Mouse (Mus musculus): ENCODE measurements at regions not wholly inside any gene's neighbourhood (a gene's known extent, or its start where the extent isn't known, plus 50 kb on each side); places are given as distances from the start of the nearest gene placed in this dataset.

DNA sequence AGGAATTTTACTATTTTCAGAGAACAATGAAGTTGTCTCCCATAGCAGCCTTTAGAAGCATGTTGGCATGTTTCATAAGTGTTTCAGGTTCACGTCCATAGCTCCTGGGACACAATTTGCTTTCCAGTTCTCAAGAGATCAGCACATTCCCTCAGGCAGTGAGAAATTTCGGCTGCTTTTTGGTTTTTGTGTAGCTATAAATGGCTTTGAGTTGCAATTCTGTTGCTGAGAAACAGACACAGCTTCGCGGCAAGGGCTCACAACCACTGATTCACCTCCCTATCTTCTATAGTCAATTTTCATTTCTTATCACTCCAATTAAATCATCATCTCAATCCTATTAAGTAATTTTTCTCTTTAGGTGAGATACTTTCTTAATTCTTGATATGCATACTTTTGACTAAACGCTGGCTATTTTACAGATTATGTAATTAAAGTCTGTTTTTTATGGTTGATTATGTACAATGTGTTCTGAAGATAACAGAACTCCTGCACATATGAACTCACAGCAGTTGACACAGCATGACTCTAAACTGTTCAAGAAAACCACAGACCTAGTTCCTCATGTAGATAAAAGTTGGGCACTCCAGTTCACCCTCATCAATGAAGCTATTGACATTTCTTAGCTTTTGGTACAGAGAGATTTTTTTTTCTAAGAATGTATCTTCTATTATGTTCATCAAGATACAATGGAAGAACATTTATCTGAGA, 694.1 kb upstream of the Gm21833 start:
- in situ Hi-C loops (cut with MboI, MseI): no loop called here

DNA sequence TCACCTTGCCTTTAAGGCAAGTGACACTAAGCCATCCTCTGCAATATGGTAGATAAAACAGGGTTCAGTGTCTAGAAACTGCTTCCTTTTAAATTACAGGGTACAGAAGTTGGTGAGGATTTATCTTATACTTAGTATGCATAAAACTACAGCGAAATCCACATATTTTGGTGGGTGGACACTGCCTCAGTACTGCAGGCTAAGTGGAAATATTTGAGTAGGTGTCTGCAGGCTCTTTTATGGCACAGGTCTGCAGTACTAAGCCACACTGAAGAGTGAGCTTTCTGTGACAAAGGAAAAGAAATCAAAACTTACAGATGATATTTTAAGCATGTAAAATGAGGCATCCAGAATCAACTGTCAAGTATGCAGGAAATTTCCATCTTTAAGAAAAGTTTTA, 692.9 kb upstream of the Gm21833 start:
- in situ Hi-C loops (cut with MboI, MseI): no loop called here

DNA sequence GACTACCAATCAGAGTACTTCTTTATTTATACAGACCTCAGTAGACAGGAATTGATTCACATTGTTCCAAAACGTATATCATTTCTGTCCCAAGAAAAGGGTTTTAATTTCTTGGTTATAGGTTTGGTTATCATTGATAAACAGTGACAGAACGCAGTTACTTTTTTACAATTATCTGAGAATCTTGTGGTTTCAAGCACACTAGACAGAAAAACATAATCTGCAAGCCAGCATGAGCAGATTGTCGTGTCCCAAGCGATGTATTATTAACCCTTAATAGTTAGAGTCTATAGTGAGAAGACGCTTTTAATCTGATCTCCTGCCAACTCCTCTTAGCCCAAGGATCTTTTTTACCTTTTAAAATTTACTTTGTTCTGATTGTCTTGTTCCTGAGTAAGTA, 645.4 kb upstream of the Gm21833 start:
- in situ Hi-C loops (cut with MboI, MseI): no loop called here

DNA sequence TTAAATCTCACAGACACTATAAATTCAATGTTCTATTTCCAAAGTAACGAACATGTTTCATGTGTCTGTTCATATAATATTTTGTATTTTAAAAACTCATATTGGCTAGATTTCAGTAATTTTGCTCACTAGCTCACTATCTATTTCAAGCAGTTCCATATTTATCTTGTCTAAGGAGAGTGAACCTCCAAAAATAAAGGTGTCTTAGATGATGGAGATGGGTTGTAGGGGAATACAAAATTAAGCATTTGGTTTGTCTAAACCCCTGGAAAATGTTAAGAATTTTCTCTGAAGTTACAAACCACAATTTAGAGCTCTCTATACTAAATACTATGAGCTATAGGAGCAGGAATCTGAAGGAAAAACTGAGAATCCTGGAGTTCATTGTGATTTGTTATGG, 595.3 kb upstream of the Gm21833 start:
- in situ Hi-C loops (cut with MboI, MseI): no loop called here

DNA sequence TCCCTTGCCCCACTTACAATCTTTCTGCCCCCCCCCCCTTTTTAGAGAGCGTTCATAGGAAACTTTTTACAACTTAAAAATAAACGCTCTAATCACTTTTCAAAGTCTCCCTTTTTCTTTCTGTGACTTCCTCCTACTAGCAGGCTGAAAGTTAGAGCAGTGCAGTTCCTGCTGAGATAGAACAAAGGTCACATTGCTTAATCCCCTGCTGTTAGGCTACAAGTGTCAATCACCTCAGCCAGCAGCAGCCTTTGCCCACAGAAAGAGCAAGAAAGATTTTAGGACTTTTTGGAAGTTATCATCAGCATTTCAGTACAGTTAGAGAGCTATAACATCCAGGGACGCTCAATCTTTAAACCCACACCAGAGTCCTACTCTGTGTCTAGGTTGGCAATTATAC, 584.3 kb upstream of the Gm21833 start:
- in situ Hi-C loops (cut with MboI, MseI): loop anchor here in 1 of 2 experiments (10.0 kb wide), 1 partner anchor 1901 kb away; no protein-coding TSS in a partner anchor

Data from T-helper 17 cell (primary cell).